Mouse (Mus musculus): ENCODE measurements around the gene Plxdc1. TPM values are rescaled to one million over a fixed set of nuclear protein-coding genes. Genes with fewer than 3 reads are reported as not detected.
A peak's percentile ranks its signal among the peaks of the same experiment; 100 is the strongest.

The Plxdc1 gene
- total and polyA plus RNA-seq, 2 experiments from 2014 or later: 3.1 to 4.9 TPM

- 88% methylated on average over 5 of the region's 5 CpGs for WGBS
Measured at GRCm38 (mm10) chr11:97974746-97975145, 11.5 kb downstream of the Plxdc1 start.

GRCm38 (mm10) chr11:97974141-97974540, 12.1 kb downstream of the Plxdc1 start:
- Histone ChIP-seq H3K4me2 (ENCODE audit: low read depth, low read length, poor library complexity, severe bottlenecking) (no peak overlapping the region), H3K27ac (ENCODE audit: low read depth, low read length) (no peak overlapping the region), H3K27me3 (ENCODE audit: insufficient read depth, low read length) (no peaks in the 10 kb centered on the region), H3K4me1 (ENCODE audit: insufficient read depth, low read length) (no peaks in the 10 kb centered on the region), H3K4me3 (ENCODE audit: low read depth, low read length) (no peak overlapping the region), H3K9me3 (ENCODE audit: low read length) (no peaks in the 10 kb centered on the region), H3K9ac (replicated peaks; ENCODE audit: low read length, poor library complexity, severe bottlenecking) (no peak overlapping the region), H3K36me3 (ENCODE audit: insufficient read depth, low read length) (no peaks in the 10 kb centered on the region)
- DNase-seq (ENCODE audit: low spot score) (no peak), ATAC-seq (ENCODE audit: low FRiP score) (no peak)
- WGBS: 82% methylated on average over 5 of the region's 5 CpGs
- TF ChIP-seq CTCF (IDR thresholded peaks at IDR 0.05): no peak

More at GRCm38 (mm10) chr11:97974746-97975145, 11.5 kb downstream of the Plxdc1 start:
- Histone ChIP-seq H3K27me3 (ENCODE audit: insufficient read depth, low read length) (no peaks in the 10 kb centered on the region), H3K4me1 (ENCODE audit: insufficient read depth, low read length) (no peaks in the 10 kb centered on the region), H3K36me3 (ENCODE audit: insufficient read depth, low read length) (no peaks in the 10 kb centered on the region), H3K4me3 (ENCODE audit: low read depth, low read length) (no peak overlapping the region), H3K9me3 (ENCODE audit: low read length) (no peaks in the 10 kb centered on the region), H3K4me2 (ENCODE audit: low read depth, low read length, poor library complexity, severe bottlenecking) (no peak overlapping the region), H3K27ac (ENCODE audit: low read depth, low read length) (no peak overlapping the region), H3K9ac (replicated peaks; ENCODE audit: low read length, poor library complexity, severe bottlenecking) (no peak overlapping the region)
- no peak for DNase-seq (ENCODE audit: low spot score)
- no peak for ATAC-seq (ENCODE audit: low FRiP score)
- TF ChIP-seq CTCF (IDR thresholded peaks at IDR 0.05): no peak

- no peak overlapping the region for H3K27ac ChIP-seq (ENCODE audit: low read depth, low read length)
- no peaks in the 10 kb centered on the region for H3K27me3 ChIP-seq (ENCODE audit: insufficient read depth, low read length)
- no peaks in the 10 kb centered on the region for H3K36me3 ChIP-seq (ENCODE audit: insufficient read depth, low read length)
- TF ChIP-seq CTCF (IDR thresholded peaks at IDR 0.05): 0 out of 2 replicates have a peak, but pooled peaks have one; percentile 16
- H3K4me2 ChIP-seq (ENCODE audit: low read depth, low read length, poor library complexity, severe bottlenecking): no peak overlapping the region
- no peaks in the 10 kb centered on the region for H3K4me1 ChIP-seq (ENCODE audit: insufficient read depth, low read length)
- WGBS: 69% methylated on average over 2 of the region's 2 CpGs
- ATAC-seq (ENCODE audit: low FRiP score) (no peak), DNase-seq (ENCODE audit: low spot score) (no peak)
- no peaks in the 10 kb centered on the region for H3K9me3 ChIP-seq (ENCODE audit: low read length)
- no peak overlapping the region for H3K4me3 ChIP-seq (ENCODE audit: low read depth, low read length)
- H3K9ac ChIP-seq (replicated peaks; ENCODE audit: low read length, poor library complexity, severe bottlenecking): no peak overlapping the region
Measured at GRCm38 (mm10) chr11:97972434-97972833, 13.8 kb downstream of the Plxdc1 start.

GRCm38 (mm10) chr11:97971232-97971631, 15.0 kb downstream of the Plxdc1 start:
- H3K9me3 ChIP-seq (ENCODE audit: low read length): no peaks in the 10 kb centered on the region
- no peak overlapping the region for H3K4me2 ChIP-seq (ENCODE audit: low read depth, low read length, poor library complexity, severe bottlenecking)
- peak; percentile 72 for DNase-seq (ENCODE audit: low spot score)
- H3K36me3 ChIP-seq (ENCODE audit: insufficient read depth, low read length): no peaks in the 10 kb centered on the region
- WGBS: 33% methylated on average over 7 of the region's 7 CpGs
- no peak overlapping the region for H3K27ac ChIP-seq (ENCODE audit: low read depth, low read length)
- no peak overlapping the region for H3K9ac ChIP-seq (replicated peaks; ENCODE audit: low read length, poor library complexity, severe bottlenecking)
- H3K4me1 ChIP-seq (ENCODE audit: insufficient read depth, low read length): no peaks in the 10 kb centered on the region
- no peaks in the 10 kb centered on the region for H3K27me3 ChIP-seq (ENCODE audit: insufficient read depth, low read length)
- H3K4me3 ChIP-seq (ENCODE audit: low read depth, low read length): no peak overlapping the region
- ATAC-seq (ENCODE audit: low FRiP score): no peak
- no peak for TF ChIP-seq CTCF (IDR thresholded peaks at IDR 0.05)

GRCm38 (mm10) chr11:97970771-97971170, 15.5 kb downstream of the Plxdc1 start:
- ATAC-seq (ENCODE audit: low FRiP score) (no peak), DNase-seq (ENCODE audit: low spot score) (no peak)
- H3K4me3 ChIP-seq (ENCODE audit: low read depth, low read length): no peak overlapping the region
- TF ChIP-seq CTCF (IDR thresholded peaks at IDR 0.05): no peak
- WGBS: 87% methylated on average over 7 of the region's 7 CpGs
- H3K9ac ChIP-seq (replicated peaks; ENCODE audit: low read length, poor library complexity, severe bottlenecking): no peak overlapping the region
- no peak overlapping the region for H3K4me2 ChIP-seq (ENCODE audit: low read depth, low read length, poor library complexity, severe bottlenecking)
- no peaks in the 10 kb centered on the region for H3K27me3 ChIP-seq (ENCODE audit: insufficient read depth, low read length)
- H3K4me1 ChIP-seq (ENCODE audit: insufficient read depth, low read length): no peaks in the 10 kb centered on the region
- H3K9me3 ChIP-seq (ENCODE audit: low read length): no peaks in the 10 kb centered on the region
- H3K27ac ChIP-seq (ENCODE audit: low read depth, low read length): no peak overlapping the region
- H3K36me3 ChIP-seq (ENCODE audit: insufficient read depth, low read length): no peaks in the 10 kb centered on the region

- Histone ChIP-seq H3K4me2 (ENCODE audit: low read depth, low read length, poor library complexity, severe bottlenecking) (no peak overlapping the region), H3K9me3 (ENCODE audit: low read length) (no peaks in the 10 kb centered on the region), H3K27ac (ENCODE audit: low read depth, low read length) (no peak overlapping the region), H3K4me1 (ENCODE audit: insufficient read depth, low read length) (no peaks in the 10 kb centered on the region), H3K4me3 (ENCODE audit: low read depth, low read length) (no peak overlapping the region), H3K9ac (replicated peaks; ENCODE audit: low read length, poor library complexity, severe bottlenecking) (no peak overlapping the region), H3K36me3 (ENCODE audit: insufficient read depth, low read length) (no peaks in the 10 kb centered on the region), H3K27me3 (ENCODE audit: insufficient read depth, low read length) (no peaks in the 10 kb centered on the region)
- 90% methylated on average over 5 of the region's 5 CpGs for WGBS
- TF ChIP-seq CTCF (IDR thresholded peaks at IDR 0.05): no peak
- no peak for ATAC-seq (ENCODE audit: low FRiP score)
- DNase-seq (ENCODE audit: low spot score): no peak
Measured at GRCm38 (mm10) chr11:97968385-97968784, 17.9 kb downstream of the Plxdc1 start.
